Mouse (Mus musculus): Measurements from ENCODE around the gene Plcxd2. TPM values are rescaled to one million over a fixed set of nuclear protein-coding genes. Genes with fewer than 3 reads are reported as not detected.

The Plcxd2 gene
- total RNA-seq (2023), result 1 to 10 TPM; 1.2 to 1.3 TPM

GRCm38 (mm10) chr16:46010153-46010905 is at the start of gene Plcxd2:
Gene Plcxd2 (minus strand): TSS chr16:46010218.

GRCm38 (mm10) chr16:45953394-45953793 is 56.6 kb downstream of the Plcxd2 start, which contains the start of gene Phldb2:
Gene Phldb2 (minus strand): TSS chr16:45953598.

Other genes with a start within 250 kb of the Plcxd2 start
- 1 to 10 TPM; 2.2 to 3.7 TPM for gene Phldb2, start 56.6 kb downstream of the Plcxd2 start, total RNA-seq (2023)
- under 1 TPM; 0.42 to 0.44 TPM for gene Cd96, start 110.0 kb upstream of the Plcxd2 start, total RNA-seq (2023)
- gene Gm4737, start 144.9 kb upstream of the Plcxd2 start, total RNA-seq (2023), result 10 to 100 TPM; 10.5 to 14.8 TPM

Measured in neutrophil, adult 59 days (primary cell).